In genomic region chr1:86358906-86359797, GRCm38 (mm10) we compare ENCODE assay signal across 8 mouse cellular contexts. TPM values are rescaled to one million over a fixed set of nuclear protein-coding genes. Genes with fewer than 3 reads are reported as not detected.
DNase-seq lines count a peak whose midpoint lies in the region; ATAC-seq lines count a peak whose summit lies in the region.

TSS of gene Ncl (minus strand) at chr1:86359400.

- peak within 1 kb of the TSS; percentile 99 for H3K27ac ChIP-seq in hindbrain, embryonic 16.5 days (ENCODE audit: low read depth, low read length)
- peak within 1 kb of the TSS; percentile 67 for H3K27ac ChIP-seq in macrophage

- H3K4me2 ChIP-seq in hindbrain, embryonic 16.5 days (ENCODE audit: low read length), result peak within 1 kb of the TSS; percentile 90

- H3K27me3 ChIP-seq in hindbrain, embryonic 16.5 days (replicated peaks; ENCODE audit: control insufficient read depth, insufficient read depth, low read length), result no peaks in the 10 kb centered on the region

- DNase-seq in WW6 (ENCODE audit: low read depth, low spot score), result peak; percentile 97
- DNase-seq in cerebellum, postnatal 4 days (ENCODE audit: low spot score in 2 of 2), result peak; percentile 88 to 97
- DNase-seq in gastrocnemius, adult 18-20 months (ENCODE audit: low spot score), result peak; percentile 97
- peak; percentile 93 to 97 for DNase-seq in left cerebral cortex, adult 18-20 months (ENCODE audit: low spot score in 2 of 2)
- peak; percentile 98 for DNase-seq in right cerebral cortex, adult 18-20 months
- peak; percentile 94 for DNase-seq in urinary bladder, postnatal 10 days (ENCODE audit: low spot score)

- H3K9ac ChIP-seq in hindbrain, embryonic 16.5 days (ENCODE audit: low read depth, low read length), result peak within 1 kb of the TSS; percentile 91

- ATAC-seq in hindbrain, embryonic 16.5 days, result peak; percentile 98

- H3K36me3 ChIP-seq in hindbrain, embryonic 16.5 days (ENCODE audit: control insufficient read depth, insufficient read depth, low read length), result peaks cover 27% of the 10 kb centered on the region
- peaks cover 31% of the 10 kb centered on the region for H3K36me3 ChIP-seq in macrophage (ENCODE audit: inconsistent target)

- no peaks in the 10 kb centered on the region for H3K9me3 ChIP-seq in hindbrain, embryonic 16.5 days (ENCODE audit: control insufficient read depth, low read length)

- H3K79me2 ChIP-seq in macrophage (ENCODE audit: inconsistent target), result peaks cover 65% of the 10 kb centered on the region

- under 1% methylated on average over 91 of the region's 102 CpGs for WGBS in hindbrain, embryonic 16.5 days
- WGBS in macrophage (ENCODE audit: missing documents), result under 1% methylated on average over 88 of the region's 102 CpGs

- H3K4me3 ChIP-seq in hindbrain, embryonic 16.5 days (ENCODE audit: low read length), result peak within 1 kb of the TSS; percentile 82
- peak within 1 kb of the TSS; percentile 85 for H3K4me3 ChIP-seq in macrophage (ENCODE audit: inconsistent target)

- peaks cover 21% of the 10 kb centered on the region for H3K4me1 ChIP-seq in hindbrain, embryonic 16.5 days (ENCODE audit: control insufficient read depth, insufficient read depth, low read depth, low read length)

RNA-seq across cellular contexts. Expression of gene Ncl, which starts in this region (rescaled TPM):
- 100 to 1,000 TPM in 1 of 2 experiments, 10 to 100 TPM in 1; 99.3 to 113 TPM for total RNA-seq in gastrocnemius, adult 18-20 months (2021)
- 205 and 214 TPM in 2 replicates for polyA plus RNA-seq in hindbrain, embryonic 16.5 days (2015; fragmentation: Nextera tagmentation; extraction: Ambion mirVana)
- total RNA-seq in left cerebral cortex, adult 18-20 months (2021), result 100 to 1,000 TPM; 130 TPM
- 100 to 1,000 TPM in 23 of 26 experiments, 10 to 100 TPM in 3; 83.5 to 169 (median 135) TPM for total RNA-seq in macrophage (2018; cell fraction: chromatin; rRNA removed)
- 100 to 1,000 TPM; 109 to 212 (median 155) TPM for total RNA-seq in macrophage (2018; cell fraction: cytosol; rRNA removed)
- 100 to 1,000 TPM in 25 of 26 experiments, 10 to 100 TPM in 1; 76.3 to 324 (median 136) TPM for total RNA-seq in macrophage (2018; cell fraction: nucleus; rRNA removed)
- polyA plus RNA-seq in macrophage (2018), result 124 to 407 TPM (median 295 TPM) in 3 replicates

Comparison
In these comparisons a context has a peak if more than half of its experiments do, and no peak if none do; other contexts are left out.
1. Peak in every context shown above with its lines: DNase-seq, ATAC-seq, H3K4me3 ChIP-seq and H3K27ac ChIP-seq.